Mouse (Mus musculus): ENCODE results near the gene Gm8232.
"Not testable (repeated sequence)": the region's sequence is repeated elsewhere in the genome, so short reads cannot be mapped to it uniquely, and the experiment has no call there.

Gene Gm8232

DNA sequence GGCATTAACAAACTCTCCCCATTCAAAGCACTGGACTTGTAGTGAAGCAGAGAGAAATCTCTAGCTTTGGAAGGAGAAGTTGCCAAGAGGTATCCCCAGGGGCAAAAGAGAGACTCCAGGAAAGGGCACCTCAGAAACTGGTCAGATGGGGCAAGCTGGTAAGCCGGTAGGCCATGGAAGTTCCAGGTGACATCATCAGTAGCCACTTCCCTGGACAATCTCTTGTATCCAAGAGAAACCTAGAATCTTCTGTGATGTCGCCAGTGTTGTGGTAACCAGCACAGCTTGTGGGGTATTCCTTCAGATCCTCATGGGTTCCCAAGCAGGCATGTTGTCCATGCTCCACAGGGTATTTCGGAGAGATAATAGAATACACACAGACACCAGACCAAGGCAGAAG lies at the start of gene Gm8232:
TSS of gene Gm8232 (plus strand) at position 301 of the 400 bp plus-strand sequence.
- not testable (repeated sequence) for DNase-seq (ENCODE audit: low spot score)

DNA sequence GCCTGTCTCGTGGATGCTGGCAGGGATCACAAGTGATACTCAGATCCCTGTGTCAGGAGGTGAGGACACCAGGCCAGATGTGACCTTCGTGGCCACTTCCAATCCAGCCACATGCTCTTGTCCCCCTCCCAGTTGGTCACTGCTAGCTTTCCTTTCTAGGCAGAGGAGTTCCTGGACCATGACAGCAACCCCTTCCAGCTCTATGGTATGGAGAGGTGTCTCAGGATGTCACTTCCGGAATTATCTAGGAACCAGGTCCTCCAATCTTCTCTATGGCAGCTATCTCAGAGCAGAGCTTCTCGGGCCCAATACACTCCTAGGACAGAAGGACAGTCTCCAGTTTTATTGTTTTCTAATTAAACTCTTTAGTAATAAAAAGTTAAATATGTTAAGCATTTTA lies 49.2 kb upstream of the Gm8232 start:
- DNase-seq (ENCODE audit: low spot score), result not testable (repeated sequence)

DNA sequence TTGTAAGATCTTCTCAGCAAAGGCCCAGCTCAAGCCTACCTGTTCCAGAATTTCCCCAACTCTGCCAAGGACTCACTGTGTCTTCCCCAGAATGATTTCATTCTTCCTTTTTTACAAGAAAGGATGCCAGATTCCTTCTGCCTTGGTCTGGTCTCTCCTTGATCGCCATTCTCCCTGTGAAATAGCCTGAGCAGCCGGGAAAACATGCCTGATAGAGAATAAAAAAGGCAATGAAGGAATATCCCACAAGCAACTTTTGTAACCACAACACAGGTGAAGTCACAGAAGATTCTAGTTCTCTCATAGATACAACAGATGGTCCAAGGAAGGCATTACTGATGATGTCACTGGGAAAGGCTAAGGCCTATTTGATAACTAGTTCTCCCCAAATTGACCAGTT lies 22.8 kb upstream of the Gm8232 start, which contains the start of gene Gm3371:
TSS of gene Gm3371 (minus strand) at position 101 of the 400 bp plus-strand sequence.
- DNase-seq (ENCODE audit: low spot score), result not testable (repeated sequence)

Measured in lung, postnatal 25 days (tissue).